Mouse (Mus musculus): ENCODE data around the gene Rbbp6. TPM values are rescaled to one million over a fixed set of nuclear protein-coding genes. Genes with fewer than 3 reads are reported as not detected.

The Rbbp6 gene
- polyA plus RNA-seq, 1 experiment from 2014 or later, result 39.6 TPM

- Histone ChIP-seq H3K4me1 (replicated peaks; ENCODE audit: control insufficient read depth, insufficient read depth, low read length) (peaks cover 7% of the 10 kb centered on the region), H3K9me3 (ENCODE audit: control insufficient read depth, low read length) (no peaks in the 10 kb centered on the region), H3K27me3 (ENCODE audit: control insufficient read depth, insufficient read depth, low read length) (no peaks in the 10 kb centered on the region), H3K36me3 (ENCODE audit: control insufficient read depth, insufficient read depth, low read length) (no peaks in the 10 kb centered on the region; the same call in 1 of the 2 replicates), H3K27ac (ENCODE audit: low read depth, low read length) (no peak overlapping the region), H3K4me3 (ENCODE audit: low read depth, low read length) (no peak overlapping the region), H3K4me2 (ENCODE audit: low read depth, low read length, severe bottlenecking) (peak overlapping the region; percentile 62), H3K9ac (ENCODE audit: low read length) (peak overlapping the region; percentile 100; the same call in 1 of the 2 replicates)
- WGBS, result 70% methylated on average over 4 of the region's 4 CpGs
- DNase-seq (ENCODE audit: low spot score) (no peak), ATAC-seq (replicated peaks; ENCODE audit: low FRiP score) (no peak)
Observed at GRCm38 (mm10) chr7:122968751-122969150, 3.3 kb downstream of the Rbbp6 start.

GRCm38 (mm10) chr7:122969231-122970032, 3.9 kb downstream of the Rbbp6 start:
- Histone ChIP-seq H3K4me2 (ENCODE audit: low read depth, low read length, severe bottlenecking) (peak overlapping the region; percentile 62), H3K36me3 (ENCODE audit: control insufficient read depth, insufficient read depth, low read length) (no peaks in the 10 kb centered on the region; the same call in 1 of the 2 replicates), H3K27me3 (ENCODE audit: control insufficient read depth, insufficient read depth, low read length) (no peaks in the 10 kb centered on the region), H3K4me3 (ENCODE audit: low read depth, low read length) (peak overlapping the region; percentile 99), H3K4me1 (replicated peaks; ENCODE audit: control insufficient read depth, insufficient read depth, low read length) (peaks cover 7% of the 10 kb centered on the region), H3K27ac (ENCODE audit: low read depth, low read length) (peak overlapping the region; percentile 75; the same call in 1 of the 2 replicates), H3K9ac (ENCODE audit: low read length) (peak overlapping the region; percentile 100), H3K9me3 (ENCODE audit: control insufficient read depth, low read length) (no peaks in the 10 kb centered on the region)
- under 1% methylated on average over 62 of the region's 62 CpGs for WGBS
- peak; percentile 98 for DNase-seq (ENCODE audit: low spot score)
- peak; percentile 98 for ATAC-seq (replicated peaks; ENCODE audit: low FRiP score)

DNA sequence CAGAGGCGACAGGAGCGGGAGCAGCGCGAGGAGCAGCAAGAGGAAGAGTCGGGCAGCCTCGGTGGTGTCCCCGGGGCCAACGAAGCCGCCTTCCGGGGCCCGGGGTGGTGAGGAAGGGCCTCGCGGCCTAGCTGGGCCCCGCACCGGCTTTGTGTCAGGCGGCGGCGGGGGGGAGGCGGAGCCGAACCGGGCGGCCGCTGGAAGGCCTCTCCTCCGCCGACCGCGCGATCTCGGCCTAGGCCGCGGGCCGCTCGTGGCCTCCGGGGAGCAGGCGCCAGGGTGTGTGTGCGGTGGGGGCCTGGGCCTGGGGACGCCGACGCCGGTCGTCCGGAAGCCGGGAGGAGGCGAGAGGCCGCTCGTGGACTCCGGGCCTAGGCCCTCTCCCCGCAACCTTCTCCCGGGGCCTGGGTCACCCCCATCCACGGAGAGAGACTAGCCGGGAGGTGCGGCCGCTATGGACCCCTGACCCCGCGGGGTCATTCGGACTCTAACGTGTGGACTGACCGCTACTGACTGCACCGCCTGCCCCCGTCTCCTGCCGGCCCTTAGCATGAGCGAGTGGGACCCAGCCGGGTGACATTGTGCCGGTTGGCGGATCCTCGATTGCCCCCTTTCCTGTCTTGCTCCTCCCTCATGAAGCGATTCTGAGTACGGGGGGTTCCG, 4.8 kb downstream of the Rbbp6 start:
- under 1% methylated on average over 54 of the region's 69 CpGs for WGBS
- Histone ChIP-seq H3K4me2 (ENCODE audit: low read depth, low read length, severe bottlenecking) (peak overlapping the region; percentile 56), H3K36me3 (ENCODE audit: control insufficient read depth, insufficient read depth, low read length) (no peaks in the 10 kb centered on the region; the same call in 1 of the 2 replicates), H3K9ac (ENCODE audit: low read length) (peak overlapping the region; percentile 100), H3K4me3 (ENCODE audit: low read depth, low read length) (peak overlapping the region; percentile 99), H3K4me1 (replicated peaks; ENCODE audit: control insufficient read depth, insufficient read depth, low read length) (peaks cover 7% of the 10 kb centered on the region), H3K27me3 (ENCODE audit: control insufficient read depth, insufficient read depth, low read length) (no peaks in the 10 kb centered on the region), H3K9me3 (ENCODE audit: control insufficient read depth, low read length) (no peaks in the 10 kb centered on the region), H3K27ac (ENCODE audit: low read depth, low read length) (peak overlapping the region; percentile 75; the same call in 1 of the 2 replicates)
- peak; percentile 54 for ATAC-seq (replicated peaks; ENCODE audit: low FRiP score)
- peak; percentile 82 for DNase-seq (ENCODE audit: low spot score)

DNA sequence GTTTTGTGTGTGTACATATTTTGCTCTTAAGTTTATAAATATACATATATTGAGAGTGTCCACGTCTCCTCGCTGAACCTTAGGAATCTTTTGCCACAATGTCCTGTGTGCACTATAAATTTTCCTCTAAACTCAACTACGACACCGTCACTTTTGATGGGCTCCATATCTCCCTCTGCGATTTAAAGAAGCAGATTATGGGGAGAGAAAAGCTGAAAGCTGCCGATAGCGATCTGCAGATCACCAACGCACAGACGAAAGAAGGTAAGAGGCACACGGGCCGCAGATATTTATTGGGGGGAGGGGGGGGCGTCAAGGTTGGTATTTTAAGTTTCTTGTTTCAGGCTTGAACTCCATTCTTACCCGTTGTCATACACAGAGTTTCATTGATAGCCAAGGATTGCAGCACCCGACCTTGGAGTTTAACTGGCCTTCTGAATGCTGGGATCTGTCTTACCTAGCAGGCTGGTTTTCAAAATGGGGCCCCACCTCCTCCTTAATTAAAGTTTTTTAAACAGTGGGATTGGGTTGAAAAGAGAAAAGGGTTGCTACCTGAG, 5.5 kb downstream of the Rbbp6 start:
- 1% methylated on average over 14 of the region's 14 CpGs for WGBS
- Histone ChIP-seq H3K4me1 (replicated peaks; ENCODE audit: control insufficient read depth, insufficient read depth, low read length) (peaks cover 7% of the 10 kb centered on the region), H3K9me3 (ENCODE audit: control insufficient read depth, low read length) (no peaks in the 10 kb centered on the region), H3K9ac (ENCODE audit: low read length) (peak overlapping the region; percentile 100), H3K27ac (ENCODE audit: low read depth, low read length) (no peak overlapping the region), H3K36me3 (ENCODE audit: control insufficient read depth, insufficient read depth, low read length) (no peaks in the 10 kb centered on the region; the same call in 1 of the 2 replicates), H3K4me3 (ENCODE audit: low read depth, low read length) (peak overlapping the region; percentile 99), H3K4me2 (ENCODE audit: low read depth, low read length, severe bottlenecking) (peak overlapping the region; percentile 56), H3K27me3 (ENCODE audit: control insufficient read depth, insufficient read depth, low read length) (no peaks in the 10 kb centered on the region)
- DNase-seq (ENCODE audit: low spot score) (no peak), ATAC-seq (replicated peaks; ENCODE audit: low FRiP score) (no peak)

- H3K4me2 ChIP-seq (ENCODE audit: low read depth, low read length, severe bottlenecking), result peak overlapping the region; percentile 56
- DNase-seq (ENCODE audit: low spot score) (no peak), ATAC-seq (replicated peaks; ENCODE audit: low FRiP score) (no peak)
- no peaks in the 10 kb centered on the region for H3K9me3 ChIP-seq (ENCODE audit: control insufficient read depth, low read length)
- peaks cover 7% of the 10 kb centered on the region for H3K4me1 ChIP-seq (replicated peaks; ENCODE audit: control insufficient read depth, insufficient read depth, low read length)
- 93% methylated on average over 4 of the region's 4 CpGs for WGBS
- H3K4me3 ChIP-seq (ENCODE audit: low read depth, low read length), result peak overlapping the region; percentile 99
- H3K27ac ChIP-seq (ENCODE audit: low read depth, low read length), result no peak overlapping the region
- H3K36me3 ChIP-seq (ENCODE audit: control insufficient read depth, insufficient read depth, low read length), result peaks cover 4% of the 10 kb centered on the region; the same call in 1 of the 2 replicates
- no peak overlapping the region for H3K9ac ChIP-seq (ENCODE audit: low read length)
- H3K27me3 ChIP-seq (ENCODE audit: control insufficient read depth, insufficient read depth, low read length), result no peaks in the 10 kb centered on the region
Observed at GRCm38 (mm10) chr7:122972006-122972689, 6.7 kb downstream of the Rbbp6 start.

GRCm38 (mm10) chr7:122979514-122979913, 14.0 kb downstream of the Rbbp6 start:
- no peaks in the 10 kb centered on the region for H3K27me3 ChIP-seq (ENCODE audit: control insufficient read depth, insufficient read depth, low read length)
- peaks cover 4% of the 10 kb centered on the region; the same call in 1 of the 2 replicates for H3K36me3 ChIP-seq (ENCODE audit: control insufficient read depth, insufficient read depth, low read length)
- H3K9me3 ChIP-seq (ENCODE audit: control insufficient read depth, low read length), result no peaks in the 10 kb centered on the region
- WGBS, result 90% methylated on average over 1 of the region's 1 CpGs
- DNase-seq (ENCODE audit: low spot score) (no peak), ATAC-seq (replicated peaks; ENCODE audit: low FRiP score) (no peak)
- no peak overlapping the region for H3K4me2 ChIP-seq (ENCODE audit: low read depth, low read length, severe bottlenecking)
- H3K27ac ChIP-seq (ENCODE audit: low read depth, low read length), result no peak overlapping the region
- H3K4me1 ChIP-seq (replicated peaks; ENCODE audit: control insufficient read depth, insufficient read depth, low read length), result no peaks in the 10 kb centered on the region
- no peak overlapping the region for H3K4me3 ChIP-seq (ENCODE audit: low read depth, low read length)
- H3K9ac ChIP-seq (ENCODE audit: low read length), result no peak overlapping the region

GRCm38 (mm10) chr7:122998189-122998588, 32.7 kb downstream of the Rbbp6 start:
- ATAC-seq (replicated peaks; ENCODE audit: low FRiP score) (no peak), DNase-seq (ENCODE audit: low spot score) (no peak)
- Histone ChIP-seq H3K4me2 (ENCODE audit: low read depth, low read length, severe bottlenecking) (no peak overlapping the region), H3K27me3 (ENCODE audit: control insufficient read depth, insufficient read depth, low read length) (no peaks in the 10 kb centered on the region), H3K4me1 (replicated peaks; ENCODE audit: control insufficient read depth, insufficient read depth, low read length) (no peaks in the 10 kb centered on the region), H3K36me3 (ENCODE audit: control insufficient read depth, insufficient read depth, low read length) (peaks cover 29% of the 10 kb centered on the region), H3K4me3 (ENCODE audit: low read depth, low read length) (no peak overlapping the region), H3K27ac (ENCODE audit: low read depth, low read length) (no peak overlapping the region), H3K9ac (ENCODE audit: low read length) (no peak overlapping the region), H3K9me3 (ENCODE audit: control insufficient read depth, low read length) (no peaks in the 10 kb centered on the region)
- 93% methylated on average over 3 of the region's 3 CpGs for WGBS

GRCm38 (mm10) chr7:122999871-123000396, 34.4 kb downstream of the Rbbp6 start:
- no peak overlapping the region for H3K4me2 ChIP-seq (ENCODE audit: low read depth, low read length, severe bottlenecking)
- H3K36me3 ChIP-seq (ENCODE audit: control insufficient read depth, insufficient read depth, low read length), result peaks cover 39% of the 10 kb centered on the region
- 91% methylated on average over 11 of the region's 11 CpGs for WGBS
- H3K27me3 ChIP-seq (ENCODE audit: control insufficient read depth, insufficient read depth, low read length), result no peaks in the 10 kb centered on the region
- DNase-seq (ENCODE audit: low spot score) (no peak), ATAC-seq (replicated peaks; ENCODE audit: low FRiP score) (no peak)
- H3K4me3 ChIP-seq (ENCODE audit: low read depth, low read length), result no peak overlapping the region
- H3K9me3 ChIP-seq (ENCODE audit: control insufficient read depth, low read length), result no peaks in the 10 kb centered on the region
- no peaks in the 10 kb centered on the region for H3K4me1 ChIP-seq (replicated peaks; ENCODE audit: control insufficient read depth, insufficient read depth, low read length)
- H3K27ac ChIP-seq (ENCODE audit: low read depth, low read length), result no peak overlapping the region
- H3K9ac ChIP-seq (ENCODE audit: low read length), result no peak overlapping the region
